Mouse (Mus musculus): ENCODE data around the gene Amigo2. TPM values are rescaled to one million over a fixed set of nuclear protein-coding genes. Genes with fewer than 3 reads are reported as not detected.
A peak's percentile ranks its signal among the peaks of the same experiment; 100 is the strongest.

Amigo2 gene
- polyA plus RNA-seq (2014; fragmentation: Nextera tagmentation; extraction: Ambion mirVana): 4.6 and 4.9 TPM in 2 replicates

DNA sequence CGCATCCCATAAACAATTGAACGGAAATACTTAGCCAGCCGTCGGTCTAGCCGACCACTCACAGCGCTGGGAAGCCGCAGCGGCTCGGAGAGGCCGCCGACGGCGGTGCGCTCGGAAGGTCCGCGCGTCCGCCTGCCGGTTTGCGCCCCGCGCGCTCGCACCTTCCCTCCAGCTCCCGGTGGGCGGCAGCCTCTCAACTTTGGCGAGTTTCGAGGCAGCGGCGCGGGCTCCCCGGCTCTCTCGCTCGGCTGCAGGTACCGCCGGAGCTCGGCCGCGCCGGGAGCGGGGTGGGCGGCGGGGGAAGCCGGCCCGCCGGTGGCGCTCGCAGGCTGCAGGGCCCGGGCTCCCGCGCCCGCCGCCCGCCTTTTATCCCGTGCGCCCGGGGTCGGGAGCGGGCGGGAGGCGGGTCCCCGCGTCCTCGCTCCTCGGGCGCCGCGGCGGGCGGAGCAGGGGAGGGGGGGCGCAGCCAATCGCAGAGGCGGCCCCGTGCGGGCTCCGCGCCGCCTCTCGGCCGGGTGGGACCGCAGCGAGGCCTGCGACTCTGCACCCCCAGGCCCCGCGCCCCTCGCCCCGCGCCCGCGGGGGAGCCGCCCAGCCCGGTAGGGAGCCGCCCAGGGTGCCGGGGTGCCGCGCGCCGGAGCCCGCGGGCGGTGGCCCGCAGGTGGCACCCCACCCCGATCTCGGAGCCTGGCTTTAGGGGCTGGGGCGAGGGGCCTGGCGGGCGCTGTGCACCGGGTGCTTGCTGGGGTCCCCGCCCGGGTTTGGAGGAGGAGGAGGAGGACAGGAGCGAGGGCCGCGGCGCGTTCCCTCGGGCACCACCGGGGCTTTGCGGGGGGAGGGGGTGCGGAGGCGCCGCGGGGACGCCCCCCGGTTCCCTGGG, at the start of gene Amigo2, which contains the start of gene Pced1b:
Amigo2 (minus strand) TSS at position 377 of the 880 bp plus-strand sequence.
Pced1b (plus strand) TSS at position 197 of the 880 bp plus-strand sequence.
- H3K9me3 ChIP-seq (ENCODE audit: control insufficient read depth, low read length): no peaks in the 10 kb centered on the region
- H3K4me1 ChIP-seq (ENCODE audit: control insufficient read depth, insufficient read depth, low read length): 0 out of 2 replicates have a peak, but pooled peaks cover 5% of the 10 kb centered on the region
- peak within 1 kb of the TSS; percentile 85 for H3K4me3 ChIP-seq (ENCODE audit: low read depth, low read length)
- H3K27me3 ChIP-seq (ENCODE audit: control insufficient read depth, insufficient read depth, low read length): peaks cover 6% of the 10 kb centered on the region; the same call in 1 of the 2 replicates
- WGBS: under 1% methylated on average over 105 of the region's 125 CpGs
- H3K4me2 ChIP-seq (ENCODE audit: low read depth): peak within 1 kb of the TSS; percentile 87
- ATAC-seq (ENCODE audit: insufficient read depth, low FRiP score, low TSS enrichment) (peak; percentile 94), DNase-seq (ENCODE audit: low spot score) (peak; percentile 76)
- H3K36me3 ChIP-seq (ENCODE audit: control insufficient read depth, insufficient read depth, low read length): no peaks in the 10 kb centered on the region
- peak within 1 kb of the TSS; percentile 75 for H3K27ac ChIP-seq (ENCODE audit: low read depth, low read length)
- peak within 1 kb of the TSS; percentile 90 for H3K9ac ChIP-seq (ENCODE audit: low read length)

DNA sequence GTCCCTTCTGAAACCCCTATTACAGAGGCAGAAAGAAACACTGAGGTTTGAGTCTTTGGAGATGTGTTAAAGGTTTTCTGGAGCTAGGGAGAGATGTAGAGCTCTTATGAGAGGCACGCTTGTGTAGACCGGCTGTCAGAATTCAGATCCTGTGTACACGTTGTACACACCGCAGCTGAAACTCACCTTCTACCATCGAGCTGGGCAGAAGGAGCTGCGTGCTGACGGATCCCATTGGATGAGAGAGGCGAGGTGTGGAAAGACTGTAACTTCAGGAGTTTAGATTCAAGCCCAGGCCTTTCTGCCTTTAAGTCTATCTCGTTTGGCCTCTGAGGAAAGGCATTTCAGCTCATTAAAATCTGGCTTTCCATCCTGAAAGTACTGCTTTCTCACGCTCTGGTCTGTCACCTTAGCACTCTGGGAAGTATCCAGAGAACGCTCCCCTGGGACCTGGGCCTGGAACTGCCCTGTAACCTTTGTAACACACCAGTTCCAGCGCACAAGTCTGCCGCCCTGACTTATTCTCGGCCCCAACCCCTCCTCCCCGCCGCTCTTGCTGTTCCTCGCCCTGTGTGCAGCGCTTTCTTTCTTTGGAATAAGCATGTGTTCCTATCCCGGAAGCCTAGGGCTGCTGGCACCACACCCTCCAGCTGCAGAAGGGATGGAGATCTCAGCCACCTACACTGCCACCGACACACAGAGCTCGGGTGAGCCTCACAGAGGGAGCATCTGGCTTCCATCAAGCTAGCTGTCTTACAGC, 44.4 kb upstream of the Amigo2 start:
- 85% methylated on average over 21 of the region's 21 CpGs for WGBS
- Histone ChIP-seq H3K27me3 (ENCODE audit: control insufficient read depth, insufficient read depth, low read length) (no peaks in the 10 kb centered on the region), H3K36me3 (ENCODE audit: control insufficient read depth, insufficient read depth, low read length) (no peaks in the 10 kb centered on the region), H3K4me3 (ENCODE audit: low read depth, low read length) (no peak overlapping the region), H3K4me1 (ENCODE audit: control insufficient read depth, insufficient read depth, low read length) (no peaks in the 10 kb centered on the region), H3K9me3 (ENCODE audit: control insufficient read depth, low read length) (no peaks in the 10 kb centered on the region), H3K4me2 (ENCODE audit: low read depth) (no peak overlapping the region), H3K9ac (ENCODE audit: low read length) (no peak overlapping the region), H3K27ac (ENCODE audit: low read depth, low read length) (no peak overlapping the region)
- DNase-seq (ENCODE audit: low spot score) (no peak), ATAC-seq (ENCODE audit: insufficient read depth, low FRiP score, low TSS enrichment) (no peak)

- 91% methylated on average over 6 of the region's 6 CpGs for WGBS
- no peaks in the 10 kb centered on the region for H3K9me3 ChIP-seq (ENCODE audit: control insufficient read depth, low read length)
- no peak for DNase-seq (ENCODE audit: low spot score)
- no peak for ATAC-seq (ENCODE audit: insufficient read depth, low FRiP score, low TSS enrichment)
- no peak overlapping the region for H3K27ac ChIP-seq (ENCODE audit: low read depth, low read length)
- no peak overlapping the region for H3K4me2 ChIP-seq (ENCODE audit: low read depth)
- no peaks in the 10 kb centered on the region for H3K36me3 ChIP-seq (ENCODE audit: control insufficient read depth, insufficient read depth, low read length)
- no peak overlapping the region for H3K4me3 ChIP-seq (ENCODE audit: low read depth, low read length)
- H3K4me1 ChIP-seq (ENCODE audit: control insufficient read depth, insufficient read depth, low read length): no peaks in the 10 kb centered on the region
- no peak overlapping the region for H3K9ac ChIP-seq (ENCODE audit: low read length)
- H3K27me3 ChIP-seq (ENCODE audit: control insufficient read depth, insufficient read depth, low read length): no peaks in the 10 kb centered on the region
Observed at GRCm38 (mm10) chr15:97290351-97290750, 43.3 kb upstream of the Amigo2 start.

DNA sequence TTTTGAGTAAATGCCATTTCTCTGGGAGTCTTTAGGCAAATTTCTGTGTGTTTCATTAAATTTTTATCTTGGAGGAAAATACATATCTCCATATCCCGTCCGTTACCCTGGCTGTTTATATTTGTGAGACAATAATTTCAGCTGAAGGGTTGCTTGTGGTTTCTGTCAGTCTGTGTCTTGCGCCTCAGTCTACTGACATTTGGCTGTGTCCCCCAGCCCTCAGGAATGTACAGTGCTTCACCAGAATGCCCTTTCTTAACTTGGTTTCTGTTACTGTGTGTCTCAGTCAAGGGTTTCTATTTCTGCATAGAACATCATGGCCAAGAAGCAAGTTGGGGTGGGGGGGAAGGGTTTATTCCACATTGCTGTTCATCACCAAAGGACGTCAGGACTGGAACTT, 42.1 kb upstream of the Amigo2 start:
- Histone ChIP-seq H3K4me2 (ENCODE audit: low read depth) (no peak overlapping the region), H3K27ac (ENCODE audit: low read depth, low read length) (no peak overlapping the region), H3K9me3 (ENCODE audit: control insufficient read depth, low read length) (no peaks in the 10 kb centered on the region), H3K36me3 (ENCODE audit: control insufficient read depth, insufficient read depth, low read length) (no peaks in the 10 kb centered on the region), H3K27me3 (ENCODE audit: control insufficient read depth, insufficient read depth, low read length) (no peaks in the 10 kb centered on the region), H3K4me3 (ENCODE audit: low read depth, low read length) (no peak overlapping the region), H3K9ac (ENCODE audit: low read length) (no peak overlapping the region), H3K4me1 (ENCODE audit: control insufficient read depth, insufficient read depth, low read length) (no peaks in the 10 kb centered on the region)
- no peak for DNase-seq (ENCODE audit: low spot score)
- ATAC-seq (ENCODE audit: insufficient read depth, low FRiP score, low TSS enrichment): no peak
- WGBS: 90% methylated on average over 4 of the region's 4 CpGs

DNA sequence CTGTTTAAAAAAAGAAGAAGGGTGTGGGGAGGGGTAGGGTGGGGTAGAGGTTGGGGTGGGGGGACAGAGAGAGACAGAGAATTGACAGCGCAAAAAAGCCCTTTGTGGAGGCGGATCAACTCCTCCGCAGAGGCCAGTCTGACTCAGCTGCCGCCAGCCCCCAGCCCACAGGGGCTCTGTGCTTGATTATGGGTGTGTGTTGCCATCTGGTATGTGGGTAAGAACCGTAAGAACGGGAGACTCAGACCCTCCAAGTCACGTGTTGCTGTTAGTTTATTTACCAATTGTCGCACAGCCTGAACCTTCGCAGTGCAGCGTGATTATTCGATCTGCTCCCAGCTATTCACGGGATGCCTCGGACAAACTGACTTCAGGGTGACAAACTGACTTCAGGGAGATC, 41.6 kb upstream of the Amigo2 start:
- no peaks in the 10 kb centered on the region for H3K9me3 ChIP-seq (ENCODE audit: control insufficient read depth, low read length)
- WGBS: 88% methylated on average over 13 of the region's 13 CpGs
- ATAC-seq (ENCODE audit: insufficient read depth, low FRiP score, low TSS enrichment) (no peak), DNase-seq (ENCODE audit: low spot score) (no peak)
- H3K4me1 ChIP-seq (ENCODE audit: control insufficient read depth, insufficient read depth, low read length): no peaks in the 10 kb centered on the region
- H3K27ac ChIP-seq (ENCODE audit: low read depth, low read length): no peak overlapping the region
- H3K4me2 ChIP-seq (ENCODE audit: low read depth): no peak overlapping the region
- H3K27me3 ChIP-seq (ENCODE audit: control insufficient read depth, insufficient read depth, low read length): no peaks in the 10 kb centered on the region
- H3K36me3 ChIP-seq (ENCODE audit: control insufficient read depth, insufficient read depth, low read length): no peaks in the 10 kb centered on the region
- no peak overlapping the region for H3K4me3 ChIP-seq (ENCODE audit: low read depth, low read length)
- no peak overlapping the region for H3K9ac ChIP-seq (ENCODE audit: low read length)

DNA sequence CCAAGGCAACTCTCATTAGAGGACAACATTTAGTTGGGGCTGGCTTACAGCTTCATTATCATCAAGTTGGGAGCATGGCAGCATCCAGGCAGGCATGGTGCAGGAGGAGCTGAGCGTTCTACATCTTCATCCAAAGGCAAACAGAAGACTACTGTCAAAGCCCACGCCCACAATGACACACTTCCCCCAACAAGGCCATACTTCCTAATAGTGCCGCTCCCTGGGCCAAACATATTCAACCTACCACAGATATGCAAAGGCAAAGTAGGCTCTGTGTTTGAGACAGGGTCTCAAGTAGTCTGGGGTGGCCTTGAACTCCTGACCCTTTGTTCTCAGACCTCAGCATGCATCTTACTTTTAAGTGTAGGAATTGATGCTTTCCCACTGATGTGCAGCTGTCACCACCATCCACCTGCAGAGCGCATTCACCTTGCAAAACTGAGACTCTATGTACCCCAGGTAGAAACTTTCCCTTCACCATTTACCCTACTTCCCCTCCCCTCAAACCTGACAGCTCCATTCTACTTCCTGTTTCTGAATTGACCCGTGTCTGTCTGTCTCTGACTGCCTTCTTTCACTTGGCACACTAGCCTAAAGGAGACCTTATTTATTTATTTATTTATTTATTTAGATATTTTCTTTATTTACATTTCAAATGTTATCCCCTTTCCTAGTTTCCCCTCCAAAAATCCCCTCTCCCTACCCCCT, 40.5 kb upstream of the Amigo2 start:
- 94% methylated on average over 5 of the region's 5 CpGs for WGBS
- no peak overlapping the region for H3K4me3 ChIP-seq (ENCODE audit: low read depth, low read length)
- no peak overlapping the region for H3K27ac ChIP-seq (ENCODE audit: low read depth, low read length)
- no peaks in the 10 kb centered on the region for H3K9me3 ChIP-seq (ENCODE audit: control insufficient read depth, low read length)
- ATAC-seq (ENCODE audit: insufficient read depth, low FRiP score, low TSS enrichment) (no peak), DNase-seq (ENCODE audit: low spot score) (no peak)
- no peaks in the 10 kb centered on the region for H3K36me3 ChIP-seq (ENCODE audit: control insufficient read depth, insufficient read depth, low read length)
- no peaks in the 10 kb centered on the region for H3K4me1 ChIP-seq (ENCODE audit: control insufficient read depth, insufficient read depth, low read length)
- H3K9ac ChIP-seq (ENCODE audit: low read length): no peak overlapping the region
- H3K27me3 ChIP-seq (ENCODE audit: control insufficient read depth, insufficient read depth, low read length): no peaks in the 10 kb centered on the region
- H3K4me2 ChIP-seq (ENCODE audit: low read depth): no peak overlapping the region

- DNase-seq (ENCODE audit: low spot score) (no peak), ATAC-seq (ENCODE audit: insufficient read depth, low FRiP score, low TSS enrichment) (no peak)
- no peaks in the 10 kb centered on the region for H3K36me3 ChIP-seq (ENCODE audit: control insufficient read depth, insufficient read depth, low read length)
Observed at GRCm38 (mm10) chr15:97286731-97287130, 39.6 kb upstream of the Amigo2 start.

GRCm38 (mm10) chr15:97285665-97286212, 38.7 kb upstream of the Amigo2 start:
- 90% methylated on average over 10 of the region's 10 CpGs for WGBS
- no peak for DNase-seq (ENCODE audit: low spot score)
- Histone ChIP-seq H3K4me1 (ENCODE audit: control insufficient read depth, insufficient read depth, low read length) (no peaks in the 10 kb centered on the region), H3K27me3 (ENCODE audit: control insufficient read depth, insufficient read depth, low read length) (no peaks in the 10 kb centered on the region), H3K4me2 (ENCODE audit: low read depth) (no peak overlapping the region), H3K9me3 (ENCODE audit: control insufficient read depth, low read length) (no peaks in the 10 kb centered on the region), H3K36me3 (ENCODE audit: control insufficient read depth, insufficient read depth, low read length) (no peaks in the 10 kb centered on the region), H3K9ac (ENCODE audit: low read length) (no peak overlapping the region), H3K4me3 (ENCODE audit: low read depth, low read length) (no peak overlapping the region), H3K27ac (ENCODE audit: low read depth, low read length) (no peak overlapping the region)
- ATAC-seq (ENCODE audit: insufficient read depth, low FRiP score, low TSS enrichment): no peak

More at GRCm38 (mm10) chr15:97286731-97287130, 39.6 kb upstream of the Amigo2 start:
- Histone ChIP-seq H3K4me3 (ENCODE audit: low read depth, low read length) (no peak overlapping the region), H3K4me2 (ENCODE audit: low read depth) (no peak overlapping the region), H3K9me3 (ENCODE audit: control insufficient read depth, low read length) (no peaks in the 10 kb centered on the region), H3K27ac (ENCODE audit: low read depth, low read length) (no peak overlapping the region), H3K4me1 (ENCODE audit: control insufficient read depth, insufficient read depth, low read length) (no peaks in the 10 kb centered on the region), H3K9ac (ENCODE audit: low read length) (no peak overlapping the region), H3K27me3 (ENCODE audit: control insufficient read depth, insufficient read depth, low read length) (no peaks in the 10 kb centered on the region)
- 74% methylated on average over 10 of the region's 10 CpGs for WGBS

Measured in neural tube, embryonic 11.5 days (tissue).